Mouse (Mus musculus) induced T-regulatory cell, adult 2 months (primary cell): Measurements from ENCODE around the gene Hist1h3h.

Experiments used
- DNase-seq: peaks from one replicate; pipeline ENCODE4 v3.0.0-alpha.2; 2012; ENCODE audit warnings: low read depth

The Hist1h3h gene

GRCm38 (mm10) chr13:21727948-21728572 is 10.6 kb downstream of the Hist1h3h start:
- no peak for DNase-seq

GRCm38 (mm10) chr13:21729544-21729943 is 12.1 kb downstream of the Hist1h3h start:
- DNase-seq, result no peak

GRCm38 (mm10) chr13:21733466-21733865 is 16.0 kb downstream of the Hist1h3h start:
- DNase-seq, result peak; percentile 31

- peak; percentile 92 for DNase-seq
Observed at GRCm38 (mm10) chr13:21734010-21734905, 16.8 kb downstream of the Hist1h3h start.

- peak; percentile 89 for DNase-seq
Observed at GRCm38 (mm10) chr13:21734906-21735767, 17.7 kb downstream of the Hist1h3h start, which contains the start of gene Hist1h4j. Hist1h4j (plus strand) TSS chr13:21735064.

DNA sequence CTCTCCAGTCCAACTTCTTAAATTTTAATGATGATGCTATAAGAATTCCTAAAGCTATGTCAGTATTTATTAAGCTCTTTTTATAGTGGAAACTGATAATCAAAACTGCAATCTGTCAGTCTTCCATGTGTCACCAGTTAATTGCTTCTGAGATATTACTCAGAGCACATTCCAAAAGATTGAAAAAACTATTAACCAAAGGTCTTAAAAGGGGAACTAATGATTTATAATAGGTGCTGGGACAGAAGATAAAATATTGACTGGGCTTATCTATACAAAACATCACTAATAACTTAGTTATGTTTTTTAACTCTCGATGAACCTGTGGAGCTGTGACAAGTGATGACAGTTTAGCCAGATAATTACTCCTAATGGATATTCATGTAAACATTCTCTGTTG is 27.5 kb downstream of the Hist1h3h start:
- no peak for DNase-seq

DNA sequence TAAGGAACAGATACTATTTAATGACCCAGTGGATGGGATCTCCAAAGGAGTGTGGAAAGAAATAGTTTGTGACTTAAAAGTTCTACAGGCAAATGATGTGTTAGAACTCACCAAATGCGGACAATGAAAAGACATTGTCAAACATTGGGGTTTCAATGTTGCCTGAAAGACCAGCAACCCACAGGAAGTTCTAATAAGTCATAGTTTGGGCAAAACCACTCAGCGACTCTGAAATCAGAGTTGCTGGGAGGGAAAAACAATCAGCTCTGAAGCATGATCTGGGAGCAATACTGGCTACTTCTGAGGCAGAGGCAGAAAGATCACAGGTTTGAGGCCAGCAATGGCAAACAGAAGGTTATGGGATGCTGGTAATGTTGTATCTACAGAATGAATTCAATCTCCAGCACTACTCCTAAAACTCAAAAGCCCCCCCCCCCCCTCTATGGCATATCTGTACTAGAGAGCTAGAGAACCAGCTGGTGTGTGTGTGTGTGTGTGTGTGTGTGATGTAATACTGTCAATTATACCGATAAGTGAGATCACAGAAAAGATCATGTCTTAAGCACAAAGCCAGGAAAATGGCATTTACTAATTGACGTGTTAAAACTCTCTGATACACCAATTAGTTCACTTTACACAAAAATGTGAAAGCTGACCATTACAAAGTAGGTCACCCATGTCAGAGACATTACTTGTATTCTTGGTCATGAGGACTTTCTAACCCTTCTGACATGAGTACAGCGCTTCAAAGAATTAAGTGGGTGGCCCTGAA is 32.1 kb downstream of the Hist1h3h start:
- peak; percentile 69 for DNase-seq

GRCm38 (mm10) chr13:21750159-21751017 is 32.9 kb downstream of the Hist1h3h start, which contains the start of gene Hist1h4k:
Hist1h4k (minus strand) TSS chr13:21750505.
- peak; percentile 91 for DNase-seq

DNA sequence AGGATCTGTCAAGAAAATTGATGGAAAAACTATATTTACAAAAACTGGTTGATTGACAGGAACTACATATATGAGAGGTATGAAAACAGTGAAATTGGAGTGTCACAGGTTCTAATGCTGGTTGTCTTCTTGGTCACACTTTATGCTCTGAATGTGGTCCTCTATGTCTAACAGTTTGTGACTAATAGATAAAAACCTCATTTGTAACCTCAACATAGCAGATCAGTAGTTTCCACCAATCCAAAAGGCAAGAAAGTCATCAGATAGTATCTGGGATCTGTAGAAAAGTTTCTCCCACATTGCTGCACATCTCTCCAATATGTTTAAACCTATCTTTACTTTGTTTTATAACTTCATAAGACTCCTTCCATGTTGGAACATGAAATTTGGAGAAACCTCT is 34.0 kb downstream of the Hist1h3h start:
- DNase-seq, result peak; percentile 35

GRCm38 (mm10) chr13:21751827-21752226 is 34.4 kb downstream of the Hist1h3h start:
- no peak for DNase-seq

DNA sequence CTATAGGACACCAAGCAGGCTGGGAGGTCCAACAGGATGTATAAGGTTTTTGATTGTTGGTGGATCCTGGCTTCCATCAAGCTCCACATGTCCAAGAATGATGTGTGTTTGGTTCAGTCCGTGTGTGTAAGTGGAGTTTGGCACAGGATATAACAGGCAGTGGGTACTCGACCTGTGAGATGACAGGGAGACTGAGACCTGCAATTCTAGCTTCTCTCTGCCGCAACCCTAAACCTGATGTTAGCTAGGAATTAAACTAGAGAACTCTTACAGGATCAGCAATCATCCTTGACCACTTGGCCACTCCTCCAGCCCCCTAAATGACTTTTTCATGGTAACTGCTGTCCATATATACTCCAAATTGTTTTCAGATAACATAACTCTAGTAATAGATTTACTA is 34.9 kb downstream of the Hist1h3h start:
- DNase-seq, result peak; percentile 47

GRCm38 (mm10) chr13:21753051-21753523 is 35.6 kb downstream of the Hist1h3h start:
- DNase-seq, result peak; percentile 67

DNA sequence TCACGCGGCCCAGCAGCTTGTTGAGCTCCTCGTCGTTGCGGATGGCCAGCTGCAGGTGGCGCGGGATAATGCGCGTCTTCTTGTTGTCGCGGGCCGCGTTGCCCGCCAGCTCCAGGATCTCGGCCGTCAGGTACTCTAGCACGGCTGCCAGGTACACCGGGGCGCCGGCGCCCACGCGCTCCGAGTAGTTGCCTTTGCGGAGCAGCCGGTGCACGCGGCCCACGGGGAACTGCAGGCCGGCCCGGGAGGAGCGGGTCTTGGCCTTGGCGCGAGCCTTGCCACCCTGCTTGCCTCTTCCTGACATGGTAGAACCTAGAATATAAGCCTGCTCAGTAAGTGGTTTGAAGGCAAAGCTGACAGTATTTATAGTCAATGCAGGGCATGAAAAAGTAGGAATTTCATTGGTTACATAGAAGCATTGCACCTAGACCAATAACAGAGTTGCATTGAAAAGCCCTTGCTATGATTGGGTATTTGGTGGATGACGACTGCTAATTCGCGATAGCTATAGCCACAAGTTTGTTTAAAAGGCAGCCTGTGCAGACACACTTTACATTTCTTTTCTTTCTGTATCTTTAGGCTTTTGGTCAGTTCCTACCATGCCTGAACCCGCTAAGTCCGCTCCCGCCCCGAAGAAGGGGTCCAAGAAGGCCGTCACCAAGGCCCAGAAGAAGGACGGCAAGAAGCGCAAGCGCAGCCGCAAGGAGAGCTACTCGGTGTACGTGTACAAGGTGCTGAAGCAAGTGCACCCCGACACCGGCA is 36.2 kb downstream of the Hist1h3h start, which contains the start of the genes Hist1h2ak and Hist1h2bn:
Gene Hist1h2ak (minus strand): TSS at position 304 of the 762 bp plus-strand sequence.
Gene Hist1h2bn (plus strand): TSS at position 600 of the 762 bp plus-strand sequence.
- peak; percentile 94 for DNase-seq

DNA sequence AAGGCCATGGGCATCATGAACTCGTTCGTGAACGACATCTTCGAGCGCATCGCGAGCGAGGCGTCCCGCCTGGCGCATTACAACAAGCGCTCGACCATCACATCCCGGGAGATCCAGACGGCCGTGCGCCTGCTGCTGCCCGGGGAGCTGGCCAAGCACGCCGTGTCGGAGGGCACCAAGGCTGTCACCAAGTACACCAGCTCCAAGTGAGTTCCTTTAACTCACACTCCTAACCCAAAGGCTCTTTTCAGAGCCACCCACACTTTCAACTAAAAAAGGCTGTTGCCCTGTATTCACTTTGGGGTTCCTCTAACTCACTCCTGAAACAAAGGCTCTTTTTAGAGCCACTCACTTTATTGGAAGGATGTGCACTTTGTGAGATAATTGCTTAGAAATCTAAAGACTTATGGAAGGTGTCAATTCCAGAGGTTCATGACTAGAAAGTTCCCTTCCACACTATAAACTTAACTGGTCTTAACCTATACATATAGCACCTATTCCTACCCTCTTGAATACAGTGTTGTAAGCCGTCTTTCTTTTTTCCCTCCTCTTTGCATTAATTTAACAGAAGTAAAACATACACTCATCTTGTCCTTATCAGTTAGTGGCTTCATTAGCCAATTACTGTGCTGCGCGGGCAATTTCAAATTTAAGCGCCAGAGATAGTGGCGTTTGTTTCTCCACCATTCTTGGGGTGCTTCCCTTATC is 37.0 kb downstream of the Hist1h3h start:
- peak; percentile 81 for DNase-seq

GRCm38 (mm10) chr13:21755707-21756106 is 38.2 kb downstream of the Hist1h3h start:
- DNase-seq, result no peak
